Mouse (Mus musculus) adipocyte (in vitro differentiated cells): ENCODE data around the gene Samd4b.
"Not testable (repeated sequence)": the region's sequence is repeated elsewhere in the genome, so short reads cannot be mapped to it uniquely, and the experiment has no call there.

Experiments used
- DNase-seq: peaks from one replicate; pipeline ENCODE4 v3.0.0-alpha.2; 2016; ENCODE audit warnings: low spot score

Samd4b gene

GRCm38 (mm10) chr7:28597642-28598446 lies at the start of gene Samd4b, which contains the start of gene Pak4:
Samd4b (minus strand) TSS chr7:28598144.
Pak4 (minus strand) TSS chr7:28598185.
- DNase-seq: peak; percentile 95

- no peak for DNase-seq
Measured at GRCm38 (mm10) chr7:28647016-28647415, 49.1 kb upstream of the Samd4b start.

- DNase-seq: no peak
Measured at GRCm38 (mm10) chr7:28645947-28646475, 48.1 kb upstream of the Samd4b start.

GRCm38 (mm10) chr7:28645366-28645765 lies 47.4 kb upstream of the Samd4b start:
- DNase-seq: no peak

- DNase-seq: no peak
Measured at GRCm38 (mm10) chr7:28641546-28641945, 43.6 kb upstream of the Samd4b start.

GRCm38 (mm10) chr7:28637511-28637910 lies 39.6 kb upstream of the Samd4b start:
- no peak for DNase-seq

- no peak for DNase-seq
Measured at GRCm38 (mm10) chr7:28634128-28634527, 36.2 kb upstream of the Samd4b start.

- no peak for DNase-seq
Measured at GRCm38 (mm10) chr7:28631073-28631472, 33.1 kb upstream of the Samd4b start, which contains the start of gene Acp7. Acp7 (minus strand) TSS chr7:28631332.

- DNase-seq: no peak
Measured at GRCm38 (mm10) chr7:28624791-28625190, 26.8 kb upstream of the Samd4b start.

GRCm38 (mm10) chr7:28619098-28619715 lies 21.3 kb upstream of the Samd4b start:
- no peak for DNase-seq

- DNase-seq: no peak
Measured at GRCm38 (mm10) chr7:28605951-28606350, 8.0 kb upstream of the Samd4b start.

- not testable (repeated sequence) for DNase-seq
Measured at GRCm38 (mm10) chr7:28603788-28604187, 5.8 kb upstream of the Samd4b start.

- DNase-seq: no peak
Measured at GRCm38 (mm10) chr7:28603136-28603535, 5.2 kb upstream of the Samd4b start.

- DNase-seq: peak; percentile 75
Measured at GRCm38 (mm10) chr7:28601668-28602067, 3.7 kb upstream of the Samd4b start.

- peak; percentile 75 for DNase-seq
Measured at GRCm38 (mm10) chr7:28601029-28601428, 3.1 kb upstream of the Samd4b start.

GRCm38 (mm10) chr7:28598951-28599350 lies 1.0 kb upstream of the Samd4b start:
- DNase-seq: no peak

- DNase-seq: no peak
Measured at GRCm38 (mm10) chr7:28597277-28597570, 720 bp downstream of the Samd4b start.

GRCm38 (mm10) chr7:28596436-28597276 lies 1.3 kb downstream of the Samd4b start:
- DNase-seq: peak; percentile 19

GRCm38 (mm10) chr7:28595751-28596435 lies 2.1 kb downstream of the Samd4b start:
- peak; percentile 18 for DNase-seq

- DNase-seq: peak; percentile 48
Measured at GRCm38 (mm10) chr7:28593206-28594111, 4.5 kb downstream of the Samd4b start.

- no peak for DNase-seq
Measured at GRCm38 (mm10) chr7:28591862-28592261, 6.1 kb downstream of the Samd4b start.
